Mouse (Mus musculus): ENCODE measurements at regions not wholly inside any gene's neighbourhood (a gene's known extent, or its start where the extent isn't known, plus 50 kb on each side); places are given as distances from the start of the nearest gene placed in this dataset.
"Not testable (repeated sequence)": the region's sequence is repeated elsewhere in the genome, so short reads cannot be mapped to it uniquely, and the experiment has no call there.

GRCm38 (mm10) chr14:53026958-53027357, 531.4 kb upstream of the Olfr1507 start:
- H3K27me3 ChIP-seq; ATAC-seq; H3K27ac ChIP-seq; H3K4me1 ChIP-seq (replicated peaks); H3K36me3 ChIP-seq; H3K4me2 ChIP-seq (replicated peaks); H3K9me3 ChIP-seq; H3K9ac ChIP-seq (replicated peaks); H3K4me3 ChIP-seq (replicated peaks): not testable (repeated sequence)
- WGBS, result no CpG with 5 or more reads among the region's 1 CpGs

- not testable (repeated sequence) for H3K27me3 ChIP-seq; H3K9ac ChIP-seq (replicated peaks); H3K36me3 ChIP-seq; H3K27ac ChIP-seq; H3K9me3 ChIP-seq; H3K4me3 ChIP-seq (replicated peaks); H3K4me1 ChIP-seq (replicated peaks); H3K4me2 ChIP-seq (replicated peaks); ATAC-seq
- no CpG with 5 or more reads among the region's 6 CpGs for WGBS
Observed at GRCm38 (mm10) chr14:53020152-53020551, 524.6 kb upstream of the Olfr1507 start.

- H3K4me3 ChIP-seq (replicated peaks); H3K4me2 ChIP-seq (replicated peaks); H3K9ac ChIP-seq (replicated peaks); ATAC-seq; H3K27ac ChIP-seq; H3K27me3 ChIP-seq; H3K4me1 ChIP-seq (replicated peaks); H3K36me3 ChIP-seq; H3K9me3 ChIP-seq: not testable (repeated sequence)
- no CpG with 5 or more reads among the region's 5 CpGs for WGBS
Observed at GRCm38 (mm10) chr14:53007741-53008140, 512.2 kb upstream of the Olfr1507 start.

- not testable (repeated sequence) for H3K9ac ChIP-seq (replicated peaks); H3K27ac ChIP-seq; H3K27me3 ChIP-seq; H3K4me3 ChIP-seq (replicated peaks); ATAC-seq; H3K4me1 ChIP-seq (replicated peaks); H3K4me2 ChIP-seq (replicated peaks); H3K36me3 ChIP-seq; H3K9me3 ChIP-seq
- WGBS, result no CpG with 5 or more reads among the region's 4 CpGs
Observed at GRCm38 (mm10) chr14:53007323-53007722, 511.8 kb upstream of the Olfr1507 start.

- H3K36me3 ChIP-seq; H3K4me1 ChIP-seq (replicated peaks); H3K4me3 ChIP-seq (replicated peaks); H3K9ac ChIP-seq (replicated peaks); H3K9me3 ChIP-seq; H3K4me2 ChIP-seq (replicated peaks); H3K27me3 ChIP-seq; ATAC-seq; H3K27ac ChIP-seq: not testable (repeated sequence)
- WGBS, result 89% methylated on average over 1 of the region's 1 CpGs
Observed at GRCm38 (mm10) chr14:53001289-53001688, 505.7 kb upstream of the Olfr1507 start.

GRCm38 (mm10) chr14:52992106-52992760, 496.7 kb upstream of the Olfr1507 start:
- H3K9ac ChIP-seq (replicated peaks); H3K4me3 ChIP-seq (replicated peaks); H3K36me3 ChIP-seq; H3K27ac ChIP-seq; H3K9me3 ChIP-seq; H3K4me1 ChIP-seq (replicated peaks); H3K4me2 ChIP-seq (replicated peaks); H3K27me3 ChIP-seq: not testable (repeated sequence)
- ATAC-seq, result peak; percentile 55
- WGBS, result 20% methylated on average over 1 of the region's 4 CpGs

GRCm38 (mm10) chr14:52991328-52991665, 495.7 kb upstream of the Olfr1507 start:
- not testable (repeated sequence) for H3K4me2 ChIP-seq (replicated peaks); H3K27ac ChIP-seq; H3K4me1 ChIP-seq (replicated peaks); H3K9me3 ChIP-seq; H3K27me3 ChIP-seq; H3K4me3 ChIP-seq (replicated peaks); H3K9ac ChIP-seq (replicated peaks); H3K36me3 ChIP-seq
- whole genome bisulfite sequencing, result no CpG with 5 or more reads among the region's 3 CpGs
- 0 out of 2 replicates have a peak, but pooled peaks have one; percentile 53 for ATAC-seq

- H3K9ac ChIP-seq (replicated peaks); H3K9me3 ChIP-seq; H3K4me2 ChIP-seq (replicated peaks); H3K4me1 ChIP-seq (replicated peaks); H3K36me3 ChIP-seq; H3K27ac ChIP-seq; H3K4me3 ChIP-seq (replicated peaks); H3K27me3 ChIP-seq: not testable (repeated sequence)
- ATAC-seq, result peak; percentile 48
- no CpG with 5 or more reads among the region's 12 CpGs for WGBS
Observed at GRCm38 (mm10) chr14:52990569-52991327, 495.2 kb upstream of the Olfr1507 start.

GRCm38 (mm10) chr14:52989940-52990339, 494.4 kb upstream of the Olfr1507 start:
- WGBS, result 68% methylated on average over 1 of the region's 1 CpGs
- not testable (repeated sequence) for H3K27ac ChIP-seq; H3K4me3 ChIP-seq (replicated peaks); H3K27me3 ChIP-seq; H3K4me2 ChIP-seq (replicated peaks); H3K36me3 ChIP-seq; H3K9ac ChIP-seq (replicated peaks); ATAC-seq; H3K4me1 ChIP-seq (replicated peaks); H3K9me3 ChIP-seq

- WGBS, result no CpG with 5 or more reads among the region's 6 CpGs
- H3K4me2 ChIP-seq (replicated peaks); H3K9me3 ChIP-seq; H3K27me3 ChIP-seq; H3K36me3 ChIP-seq; ATAC-seq; H3K4me1 ChIP-seq (replicated peaks); H3K27ac ChIP-seq; H3K4me3 ChIP-seq (replicated peaks); H3K9ac ChIP-seq (replicated peaks): not testable (repeated sequence)
Observed at GRCm38 (mm10) chr14:52988563-52988962, 493.0 kb upstream of the Olfr1507 start.

GRCm38 (mm10) chr14:52972207-52973003, 476.9 kb upstream of the Olfr1507 start:
- not testable (repeated sequence) for H3K36me3 ChIP-seq; H3K27me3 ChIP-seq; H3K9me3 ChIP-seq; H3K4me2 ChIP-seq (replicated peaks); H3K9ac ChIP-seq (replicated peaks); H3K27ac ChIP-seq; H3K4me1 ChIP-seq (replicated peaks); H3K4me3 ChIP-seq (replicated peaks)
- no CpG with 5 or more reads among the region's 12 CpGs for WGBS
- ATAC-seq, result peak; percentile 82

- H3K36me3 ChIP-seq; H3K4me2 ChIP-seq (replicated peaks); H3K27ac ChIP-seq; H3K9ac ChIP-seq (replicated peaks); H3K9me3 ChIP-seq; H3K4me3 ChIP-seq (replicated peaks); H3K4me1 ChIP-seq (replicated peaks); H3K27me3 ChIP-seq; ATAC-seq: not testable (repeated sequence)
- WGBS, result 92% methylated on average over 3 of the region's 4 CpGs
Observed at GRCm38 (mm10) chr14:52962110-52962509, 466.6 kb upstream of the Olfr1507 start.

All from midbrain, embryonic 13.5 days (tissue).